Mouse (Mus musculus) 416B (cell line): ENCODE measurements around the gene Dagla.

ENCODE experiments used
- DNase-seq: peaks from one replicate; pipeline ENCODE4 v3.0.0; 2011; ENCODE audit warnings: low read depth

The Dagla gene

GRCm38 (mm10) chr19:10238477-10238876 lies 66.2 kb downstream of the Dagla start:
- DNase-seq, result no peak

GRCm38 (mm10) chr19:10235784-10236565 lies 68.7 kb downstream of the Dagla start:
- no peak for DNase-seq

GRCm38 (mm10) chr19:10232327-10233017 lies 72.2 kb downstream of the Dagla start:
- no peak for DNase-seq

- DNase-seq, result no peak
Observed at GRCm38 (mm10) chr19:10231871-10232270, 72.8 kb downstream of the Dagla start.

GRCm38 (mm10) chr19:10231016-10231415 lies 73.7 kb downstream of the Dagla start:
- no peak for DNase-seq

GRCm38 (mm10) chr19:10225767-10226166 lies 78.9 kb downstream of the Dagla start:
- DNase-seq, result no peak

GRCm38 (mm10) chr19:10224637-10225453 lies 79.8 kb downstream of the Dagla start:
- DNase-seq, result no peak

- DNase-seq, result no peak
Observed at GRCm38 (mm10) chr19:10223561-10223960, 81.1 kb downstream of the Dagla start.

- peak; percentile 20 for DNase-seq
Observed at GRCm38 (mm10) chr19:10222656-10223055, 82.0 kb downstream of the Dagla start.

- no peak for DNase-seq
Observed at GRCm38 (mm10) chr19:10221585-10221984, 83.1 kb downstream of the Dagla start.

GRCm38 (mm10) chr19:10219593-10219992 lies 85.1 kb downstream of the Dagla start:
- no peak for DNase-seq

GRCm38 (mm10) chr19:10219108-10219507 lies 85.6 kb downstream of the Dagla start:
- peak; percentile 51 for DNase-seq

- no peak for DNase-seq
Observed at GRCm38 (mm10) chr19:10216101-10216500, 88.6 kb downstream of the Dagla start.

GRCm38 (mm10) chr19:10213796-10214471 lies 90.7 kb downstream of the Dagla start:
- DNase-seq, result no peak

- peak; percentile 14 for DNase-seq
Observed at GRCm38 (mm10) chr19:10210885-10211284, 93.8 kb downstream of the Dagla start.

- no peak for DNase-seq
Observed at GRCm38 (mm10) chr19:10208851-10209250, 95.8 kb downstream of the Dagla start.

- no peak for DNase-seq
Observed at GRCm38 (mm10) chr19:10205051-10205450, 99.6 kb downstream of the Dagla start.

GRCm38 (mm10) chr19:10204616-10205001 lies 100.1 kb downstream of the Dagla start:
- DNase-seq, result peak; percentile 91

- DNase-seq, result peak; percentile 96
Observed at GRCm38 (mm10) chr19:10203848-10204615, 100.6 kb downstream of the Dagla start, which contains the start of the genes Tmem258 and Fen1. Gene Tmem258, plus strand, starts transcription at chr19:10204014. Gene Fen1, minus strand, starts transcription at chr19:10204169.

GRCm38 (mm10) chr19:10203146-10203847 lies 101.4 kb downstream of the Dagla start:
- peak; percentile 54 for DNase-seq
